Mouse (Mus musculus) liver, embryonic 14.5 days (tissue): ENCODE data around the gene Sema4a. TPM values are rescaled to one million over a fixed set of nuclear protein-coding genes. Genes with fewer than 3 reads are reported as not detected.

Source experiments
- ATAC-seq: fragments of 200-750 bp; cut with Nextera tagmentation; 2 replicates; pipeline ENCODE4 v1.8.0; 2017; ENCODE audit warnings: moderate number of reproducible peaks, mild to moderate bottlenecking, moderate library complexity; ENCODE audit not compliant: insufficient read depth
- DNase-seq, 3 experiments: peaks; one replicate each; pipeline ENCODE4 v3.0.0-alpha.2; 2012 to 2013; ENCODE audit warnings: low read depth in 3 of 3, low spot score in 3 of 3
- H3K27ac ChIP-seq: fragments of 300-500 bp; sonication (generic); 2 replicates; pipeline ENCODE4 v1.5.1; 2014; ENCODE audit warnings: moderate library complexity, mild to moderate bottlenecking, control low read depth, inconsistent platforms
- H3K27me3 ChIP-seq: fragments of 300-500 bp; sonication (generic); 2 replicates; pipeline ENCODE4 v1.6.1; 2014; ENCODE audit warnings: mild to moderate bottlenecking, low read length, moderate library complexity; ENCODE audit not compliant: control insufficient read depth, insufficient read depth
- H3K36me3 ChIP-seq: fragments of 300-500 bp; sonication (generic); replicated peaks from 2 replicates; pipeline ENCODE4 v1.6.1; 2014; ENCODE audit warnings: low read depth; ENCODE audit not compliant: control insufficient read depth, insufficient read depth
- H3K4me1 ChIP-seq, 2 experiments: fragments of 200-500 bp in 1 of 2; fragments of 300-500 bp in 1 of 2; sonication (generic) in 1 of 2; replicated peaks; 2 replicates each; pipeline ENCODE4 v1.6.1; 2012 to 2014; ENCODE audit warnings: antibody characterized with exemption in 1 of 2, inconsistent platforms in 1 of 2, low read length in 1 of 2; ENCODE audit not compliant: control insufficient read depth in 2 of 2, insufficient read depth in 2 of 2
- H3K4me2 ChIP-seq: fragments of 300-500 bp; sonication (generic); 2 replicates; pipeline ENCODE4 v1.6.1; 2014; ENCODE audit warnings: low read depth, mild to moderate bottlenecking, control low read depth, moderate library complexity
- H3K4me3 ChIP-seq, 2 experiments: fragments of 200-500 bp in 1 of 2; fragments of 300-500 bp in 1 of 2; sonication (generic) in 1 of 2; 2 replicates each; pipeline ENCODE4 v1.5.1; 2012 to 2014; ENCODE audit warnings: low read depth in 2 of 2, low read length in 2 of 2, mild to moderate bottlenecking in 2 of 2, control low read depth in 1 of 2, inconsistent platforms in 1 of 2, moderate library complexity in 1 of 2; ENCODE audit not compliant: insufficient read depth in 1 of 2
- H3K9ac ChIP-seq: fragments of 300-500 bp; sonication (generic); replicated peaks from 2 replicates; pipeline ENCODE4 v1.6.1; 2014; ENCODE audit warnings: mild to moderate bottlenecking, control low read depth, moderate library complexity
- H3K9me3 ChIP-seq: fragments of 300-500 bp; sonication (generic); 2 replicates; pipeline ENCODE4 v1.6.1; 2016; ENCODE audit warnings: low read length, mixed read lengths; ENCODE audit not compliant: control insufficient read depth
- CTCF ChIP-seq: IDR thresholded peaks from 2 replicates; pipeline ENCODE4 v1.5.1; 2016; ENCODE audit warnings: antibody characterized with exemption, low read depth, control low read depth
- EP300 ChIP-seq: IDR thresholded peaks from 2 replicates; pipeline ENCODE4 v1.6.1; 2016; ENCODE audit warnings: antibody characterized with exemption, low read depth
- WGBS: fragments of 180-500 bp; shearing (Covaris S2); extraction: QIAGEN DNeasy Blood & Tissue Kit; methylation state at CpG from one replicate; pipeline ENCODE4 v1.1.7; 2014; ENCODE audit not compliant: insufficient replicate concordance; 5-methylcytosine and 5-hydroxymethylcytosine counted together
- polyA plus RNA-seq, 2 experiments: library from polyadenylated mRNA; depleted of rRNA in 1 of 2; stranded (reverse) in 1 of 2; unstranded in 1 of 2; fragments of >200 nt; fragmentation: Nextera tagmentation in 1 of 2; extraction: Ambion mirVana in 1 of 2; gene quantifications; 2 replicates each; pipeline versions ENCODE4 v1.2.1 to v1.2.3; 2012 to 2014

Sema4a gene
- polyA plus RNA-seq, 2 experiments: 9.1 to 12.7 TPM

GRCm38 (mm10) chr3:88501366-88502030 lies 40.5 kb upstream of the Sema4a start:
- DNase-seq (no peak), ATAC-seq (peak; percentile 44)
- H3K9ac ChIP-seq: peak overlapping the region; percentile 94
- no peaks in the 10 kb centered on the region for H3K9me3 ChIP-seq
- peak overlapping the region; percentile 77 for H3K4me2 ChIP-seq
- peak overlapping the region; percentile 83 for H3K27ac ChIP-seq
- no peaks in the 10 kb centered on the region for H3K27me3 ChIP-seq
- H3K36me3 ChIP-seq: peaks cover 24% of the 10 kb centered on the region
- peaks cover 42% of the 10 kb centered on the region in 2 experiments for H3K4me1 ChIP-seq
- H3K4me3 ChIP-seq: peak overlapping the region; percentile 67 to 92
- TF ChIP-seq EP300: no peak
- no peak for TF ChIP-seq CTCF
- 21% methylated on average over 6 of the region's 6 CpGs for WGBS

- no peak for TF ChIP-seq EP300
- TF ChIP-seq CTCF: no peak
- 45% methylated on average over 4 of the region's 4 CpGs for WGBS
- Histone ChIP-seq H3K4me2 (peak overlapping the region; percentile 77), H3K36me3 (peaks cover 29% of the 10 kb centered on the region), H3K4me1 (peaks cover 49% of the 10 kb centered on the region in 2 experiments), H3K9me3 (no peaks in the 10 kb centered on the region), H3K27me3 (no peaks in the 10 kb centered on the region), H3K4me3 (peak overlapping the region; percentile 67 to 92), H3K27ac (peak overlapping the region; percentile 83), H3K9ac (peak overlapping the region; percentile 94)
- DNase-seq (no peak), ATAC-seq (no peak)
Observed at GRCm38 (mm10) chr3:88500655-88501365, 39.8 kb upstream of the Sema4a start.

- WGBS: 41% methylated on average over 7 of the region's 7 CpGs
Observed at GRCm38 (mm10) chr3:88500087-88500486, 39.1 kb upstream of the Sema4a start.

GRCm38 (mm10) chr3:88499580-88499979 lies 38.6 kb upstream of the Sema4a start:
- Histone ChIP-seq H3K27ac (peak overlapping the region; percentile 83), H3K4me1 (peaks cover 61% of the 10 kb centered on the region in 2 experiments), H3K36me3 (peaks cover 32% of the 10 kb centered on the region), H3K9ac (no peak overlapping the region; the same call in 1 of the 2 replicates), H3K9me3 (no peaks in the 10 kb centered on the region), H3K4me2 (peak overlapping the region; percentile 77), H3K4me3 (no peak overlapping the region), H3K27me3 (no peaks in the 10 kb centered on the region)
- WGBS: 75% methylated on average over 4 of the region's 4 CpGs
- DNase-seq: no peak
- TF ChIP-seq EP300 (no peak), CTCF (no peak)
- ATAC-seq: no peak

More at GRCm38 (mm10) chr3:88500087-88500486, 39.1 kb upstream of the Sema4a start:
- Histone ChIP-seq H3K4me3 (peak overlapping the region; percentile 67 to 92), H3K9me3 (no peaks in the 10 kb centered on the region), H3K36me3 (peaks cover 32% of the 10 kb centered on the region), H3K27ac (peak overlapping the region; percentile 83), H3K4me1 (peaks cover 56% of the 10 kb centered on the region in 2 experiments), H3K4me2 (peak overlapping the region; percentile 77), H3K9ac (peak overlapping the region; percentile 94), H3K27me3 (no peaks in the 10 kb centered on the region)
- no peak for ATAC-seq
- DNase-seq: no peak
- TF ChIP-seq EP300 (no peak), CTCF (peak; percentile 40; the same call in 1 of the 2 replicates)
